Mouse (Mus musculus) hindbrain, postnatal 0 days (tissue): ENCODE results near the gene Drosha. TPM values are rescaled to one million over a fixed set of nuclear protein-coding genes. Genes with fewer than 3 reads are reported as not detected.

Experiments
- ATAC-seq: fragments of 200-750 bp; cut with Nextera tagmentation; 2 replicates; pipeline ENCODE4 v1.8.0; 2017; ENCODE audit warnings: mild to moderate bottlenecking, moderate TSS enrichment, moderate library complexity
- DNase-seq: peaks from one replicate; pipeline ENCODE4 v3.0.0-alpha.2; 2015; ENCODE audit warnings: low spot score
- H3K27ac ChIP-seq: fragments of 300-500 bp; sonication (generic); 2 replicates; pipeline ENCODE4 v1.5.1; 2014; ENCODE audit warnings: mild to moderate bottlenecking
- H3K27me3 ChIP-seq: fragments of 300-500 bp; sonication (generic); 2 replicates; pipeline ENCODE4 v1.6.1; 2014; ENCODE audit warnings: low read length, mixed read lengths; ENCODE audit not compliant: insufficient read depth
- H3K36me3 ChIP-seq: fragments of 300-500 bp; sonication (generic); 2 replicates; pipeline ENCODE4 v1.6.1; 2014; ENCODE audit warnings: low read length, mixed read lengths; ENCODE audit not compliant: insufficient read depth
- H3K4me1 ChIP-seq: fragments of 300-500 bp; sonication (generic); 2 replicates; pipeline ENCODE4 v1.6.1; 2014; ENCODE audit warnings: antibody characterized with exemption, low read length, mixed read lengths; ENCODE audit not compliant: insufficient read depth
- H3K4me2 ChIP-seq: fragments of 300-500 bp; sonication (generic); 2 replicates; pipeline ENCODE4 v1.6.1; 2014; ENCODE audit warnings: low read depth, mild to moderate bottlenecking, low read length, moderate library complexity, mixed read lengths
- H3K4me3 ChIP-seq: fragments of 300-500 bp; sonication (generic); 2 replicates; pipeline ENCODE4 v1.5.1; 2014; ENCODE audit warnings: low read length
- H3K9ac ChIP-seq: fragments of 300-500 bp; sonication (generic); replicated peaks from 2 replicates; pipeline ENCODE4 v1.6.1; 2014; ENCODE audit warnings: mild to moderate bottlenecking, low read length, moderate library complexity, mixed read lengths
- H3K9me3 ChIP-seq: fragments of 300-500 bp; sonication (generic); 2 replicates; pipeline ENCODE4 v1.6.1; 2016; ENCODE audit warnings: low read length, mixed read lengths
- CTCF ChIP-seq: IDR thresholded peaks from 2 replicates; pipeline ENCODE4 v1.5.1; 2016; ENCODE audit warnings: antibody characterized with exemption, control low read depth, low read depth
- WGBS: fragments of 180-500 bp; shearing (Covaris S2); extraction: QIAGEN DNeasy Blood & Tissue Kit; methylation state at CpG from one replicate; pipeline ENCODE4 v1.1.7; 2014; 5-methylcytosine and 5-hydroxymethylcytosine counted together
- polyA plus RNA-seq: library from polyadenylated mRNA; unstranded; fragments of >200 nt; fragmentation: Nextera tagmentation; extraction: Ambion mirVana; gene quantifications from 2 replicates; pipeline ENCODE4 v1.2.1, GENCODE M21; 2015
- total RNA-seq: library from RNA; depleted of rRNA; stranded (reverse); fragments of >200 nt; gene quantifications from 2 replicates; pipeline ENCODE4 v1.2.3, GENCODE M21; 2014

Drosha gene
- total and polyA plus RNA-seq, 2 experiments from 2014 or later = 33.7 to 38.2 TPM

DNA sequence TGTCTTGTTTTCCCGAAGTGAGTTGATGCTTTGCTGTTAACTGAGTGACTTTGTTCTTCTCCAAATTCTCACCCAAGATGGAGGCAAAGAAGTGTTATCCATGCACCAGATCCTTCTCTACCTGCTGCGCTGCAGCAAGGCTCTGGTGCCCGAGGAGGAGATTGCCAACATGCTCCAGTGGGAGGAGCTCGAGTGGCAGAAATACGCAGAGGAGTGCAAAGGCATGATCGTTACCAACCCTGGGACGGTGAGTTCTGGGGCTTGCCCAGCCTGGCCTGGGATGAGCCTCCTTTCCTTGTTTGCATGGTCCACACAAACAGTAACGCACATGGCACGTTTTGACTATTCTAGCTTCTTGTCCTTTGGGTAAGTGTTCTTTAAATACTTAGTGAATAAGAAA, 54.0 kb downstream of the Drosha start:
- WGBS = 89% methylated on average over 9 of the region's 9 CpGs
- Histone ChIP-seq H3K4me1 (no peaks in the 10 kb centered on the region), H3K9me3 (no peaks in the 10 kb centered on the region), H3K4me3 (no peak overlapping the region), H3K4me2 (no peak overlapping the region), H3K27ac (no peak overlapping the region), H3K9ac (no peak overlapping the region), H3K27me3 (no peaks in the 10 kb centered on the region), H3K36me3 (peaks cover 46% of the 10 kb centered on the region)
- no peak for TF ChIP-seq CTCF
- DNase-seq = no peak
- no peak for ATAC-seq

DNA sequence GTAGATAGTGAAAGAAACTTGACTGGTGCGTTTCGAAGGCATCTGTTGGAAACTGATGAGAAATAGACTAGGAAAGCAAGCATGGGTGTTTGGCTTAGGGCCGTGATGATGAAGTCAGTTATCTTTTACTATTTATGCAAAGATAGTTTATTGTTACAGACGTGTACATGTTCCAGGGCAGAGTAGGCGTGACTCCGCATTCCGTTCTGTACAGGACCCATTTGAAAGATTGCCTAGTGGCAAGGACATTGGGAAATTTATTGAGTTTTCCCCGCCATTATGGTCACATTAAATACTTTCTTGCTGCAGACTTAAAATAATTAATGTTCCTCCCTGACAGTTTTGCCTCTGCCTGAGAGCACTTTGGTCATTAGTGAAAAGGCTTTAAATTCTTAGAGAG, 55.3 kb downstream of the Drosha start:
- peaks cover 57% of the 10 kb centered on the region for H3K36me3 ChIP-seq

DNA sequence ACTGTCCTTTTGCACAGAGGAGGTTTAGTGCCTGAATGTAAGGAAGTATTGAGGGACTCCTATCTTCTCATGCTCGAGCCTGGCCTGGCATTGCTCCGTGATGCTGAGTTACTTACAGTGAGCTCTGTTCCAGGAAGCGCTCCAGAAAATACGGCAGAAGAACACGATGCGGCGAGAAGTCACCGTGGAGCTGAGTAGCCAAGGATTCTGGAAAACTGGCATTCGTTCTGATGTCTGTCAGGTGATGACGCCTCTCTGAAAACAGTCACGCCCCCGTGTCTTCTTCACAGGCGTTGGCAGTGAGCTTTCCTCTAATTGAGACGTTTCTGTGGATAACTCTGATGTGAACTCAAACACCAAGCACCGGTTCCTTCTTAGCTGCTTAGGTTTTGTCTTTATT, 60.2 kb downstream of the Drosha start:
- WGBS = 82% methylated on average over 15 of the region's 15 CpGs
- peaks cover 47% of the 10 kb centered on the region for H3K36me3 ChIP-seq
- ATAC-seq (no peak), DNase-seq (no peak)
- H3K4me2 ChIP-seq = no peak overlapping the region
- no peak overlapping the region for H3K4me3 ChIP-seq
- H3K27ac ChIP-seq = no peak overlapping the region
- H3K4me1 ChIP-seq = no peaks in the 10 kb centered on the region
- H3K27me3 ChIP-seq = no peaks in the 10 kb centered on the region
- H3K9ac ChIP-seq = no peak overlapping the region
- no peak for TF ChIP-seq CTCF
- no peaks in the 10 kb centered on the region for H3K9me3 ChIP-seq

More for the DNA sequence above, 55.3 kb downstream of the Drosha start:
- Histone ChIP-seq H3K4me3 (no peak overlapping the region), H3K27ac (no peak overlapping the region), H3K4me1 (no peaks in the 10 kb centered on the region), H3K9me3 (no peaks in the 10 kb centered on the region), H3K9ac (no peak overlapping the region), H3K4me2 (no peak overlapping the region), H3K27me3 (no peaks in the 10 kb centered on the region)
- WGBS = 90% methylated on average over 8 of the region's 8 CpGs
- TF ChIP-seq CTCF = no peak
- ATAC-seq = no peak
- no peak for DNase-seq

DNA sequence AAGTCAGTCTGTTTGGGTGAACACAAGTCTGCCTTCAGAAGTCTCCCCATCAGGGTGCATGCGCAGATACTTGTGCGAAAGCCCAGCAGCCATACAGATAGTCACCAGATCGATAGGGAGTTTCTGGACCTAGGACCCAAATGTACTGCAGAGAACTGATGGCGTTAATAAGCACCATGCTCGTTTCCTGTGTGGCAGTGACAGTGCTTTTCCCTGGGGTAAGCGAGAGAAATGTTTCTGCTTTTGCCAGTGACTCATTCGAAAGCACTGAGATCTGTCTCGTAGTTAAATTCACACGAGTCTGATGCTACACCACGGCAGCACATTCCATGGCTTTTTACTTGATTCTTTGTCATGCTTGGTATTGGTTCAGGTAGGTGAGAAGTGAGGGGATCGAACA, 60.7 kb downstream of the Drosha start:
- Histone ChIP-seq H3K9ac (no peak overlapping the region), H3K4me3 (no peak overlapping the region), H3K36me3 (peaks cover 49% of the 10 kb centered on the region), H3K27me3 (no peaks in the 10 kb centered on the region), H3K9me3 (no peaks in the 10 kb centered on the region), H3K4me1 (no peaks in the 10 kb centered on the region), H3K4me2 (no peak overlapping the region), H3K27ac (no peak overlapping the region)
- 94% methylated on average over 11 of the region's 11 CpGs for WGBS
- TF ChIP-seq CTCF = no peak
- ATAC-seq (no peak), DNase-seq (no peak)

DNA sequence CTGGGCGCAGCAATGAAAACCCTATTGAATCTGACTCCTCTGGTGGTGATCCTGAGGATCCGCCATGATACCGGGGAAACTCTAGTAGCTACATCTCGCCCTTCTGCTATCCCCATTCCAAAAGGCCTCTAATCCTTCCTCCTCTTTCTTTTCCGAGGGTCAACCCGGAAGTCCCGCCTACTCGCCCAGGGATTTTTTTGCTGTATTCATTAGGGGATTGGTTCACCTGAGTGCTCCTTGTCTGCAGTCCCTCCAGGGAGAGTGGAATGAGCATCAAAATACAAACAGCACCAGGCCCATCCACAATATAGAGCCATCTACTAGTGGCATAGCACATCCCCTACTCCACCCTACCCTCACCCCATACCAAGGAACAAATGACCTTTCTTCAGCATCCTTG, 62.6 kb downstream of the Drosha start:
- Histone ChIP-seq H3K9ac (no peak overlapping the region), H3K27ac (no peak overlapping the region), H3K4me2 (no peak overlapping the region), H3K36me3 (peaks cover 47% of the 10 kb centered on the region), H3K27me3 (no peaks in the 10 kb centered on the region), H3K4me3 (no peak overlapping the region), H3K4me1 (no peaks in the 10 kb centered on the region), H3K9me3 (no peaks in the 10 kb centered on the region)
- DNase-seq (no peak), ATAC-seq (no peak)
- TF ChIP-seq CTCF = no peak
- 93% methylated on average over 8 of the region's 8 CpGs for WGBS

DNA sequence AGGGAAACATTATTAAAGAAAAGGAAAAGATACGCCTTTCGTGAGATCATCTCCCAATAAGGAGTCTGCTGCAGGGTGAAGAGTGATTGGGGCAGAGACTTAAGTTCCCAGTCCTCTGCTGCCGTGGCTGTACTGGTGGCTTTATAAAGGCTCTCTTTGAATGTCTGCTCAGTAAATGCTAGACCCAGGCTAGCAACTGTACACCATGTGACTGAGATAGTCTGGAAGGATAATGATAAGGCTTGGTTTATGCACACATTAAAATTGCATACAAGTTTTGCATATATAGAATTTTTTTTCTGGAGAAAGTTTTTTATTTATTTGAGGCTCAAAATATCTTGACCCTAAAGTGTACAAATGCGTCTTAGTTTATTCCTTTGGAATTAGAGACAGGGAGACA, 63.7 kb downstream of the Drosha start:
- Histone ChIP-seq H3K4me3 (no peak overlapping the region), H3K9ac (no peak overlapping the region), H3K27me3 (no peaks in the 10 kb centered on the region), H3K27ac (no peak overlapping the region), H3K4me2 (no peak overlapping the region), H3K9me3 (no peaks in the 10 kb centered on the region), H3K4me1 (no peaks in the 10 kb centered on the region), H3K36me3 (peaks cover 41% of the 10 kb centered on the region)
- DNase-seq = no peak
- no peak for ATAC-seq
- WGBS = 87% methylated on average over 4 of the region's 4 CpGs
- TF ChIP-seq CTCF = no peak

DNA sequence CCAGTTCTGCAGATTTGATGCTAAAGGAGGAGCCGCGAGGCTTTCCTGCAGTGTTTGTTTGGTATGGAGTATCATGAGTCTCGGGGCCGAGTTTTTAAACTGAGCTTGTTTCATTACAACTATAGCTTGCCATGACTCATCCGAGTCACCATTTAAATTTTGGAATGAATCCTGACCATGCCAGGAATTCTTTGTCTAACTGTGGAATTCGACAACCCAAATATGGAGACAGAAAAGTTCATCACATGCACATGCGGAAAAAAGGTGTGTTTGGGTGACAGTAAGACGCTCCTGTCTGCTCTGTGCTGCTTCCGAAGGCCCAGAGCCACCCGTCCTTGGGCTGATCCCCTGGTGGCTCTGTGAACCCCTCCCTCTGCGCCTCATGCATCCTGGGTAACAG, 65.3 kb downstream of the Drosha start:
- H3K27ac ChIP-seq = no peak overlapping the region
- H3K36me3 ChIP-seq = peaks cover 37% of the 10 kb centered on the region
- H3K27me3 ChIP-seq = no peaks in the 10 kb centered on the region
- TF ChIP-seq CTCF = no peak
- H3K9me3 ChIP-seq = no peaks in the 10 kb centered on the region
- H3K4me1 ChIP-seq = no peaks in the 10 kb centered on the region
- WGBS = 93% methylated on average over 11 of the region's 11 CpGs
- DNase-seq (no peak), ATAC-seq (no peak)
- H3K4me2 ChIP-seq = no peak overlapping the region
- no peak overlapping the region for H3K4me3 ChIP-seq
- H3K9ac ChIP-seq = no peak overlapping the region
